In genomic region chr19:45097868-45098267, GRCm38 (mm10) we compare ENCODE assay signal across 9 mouse cellular contexts. TPM values are rescaled to one million over a fixed set of nuclear protein-coding genes. Genes with fewer than 3 reads are reported as not detected.
DNase-seq lines count a peak whose midpoint lies in the region; ATAC-seq lines count a peak whose summit lies in the region.
"Had no signal": no experiment of that assay in that cellular context is flagged by ENCODE, and none has a peak within 500 bp of the region (broad histone marks: within the 10 kb centered on the region; RNA-seq: fewer than 3 reads in every experiment).

No protein-coding gene starts in this region.

- no peak overlapping the region for H3K27ac ChIP-seq in limb, embryonic 11.5 days (replicated peaks; ENCODE audit: low read depth, low read length)
- H3K27ac ChIP-seq in midbrain, embryonic 15.5 days: no peak overlapping the region

- no peaks in the 10 kb centered on the region for H3K36me3 ChIP-seq in limb, embryonic 11.5 days (ENCODE audit: control insufficient read depth, insufficient read depth, low read length)
- no peaks in the 10 kb centered on the region for H3K36me3 ChIP-seq in midbrain, embryonic 15.5 days (replicated peaks)

- DNase-seq in gastrocnemius, adult 18-20 months (ENCODE audit: low spot score): peak; percentile 22
- DNase-seq in gastrocnemius, postnatal 36 days: no peak
- DNase-seq in urinary bladder, postnatal 25 days (ENCODE audit: low spot score): peak; percentile 48
- no peak for DNase-seq in urinary bladder, postnatal 10 days (ENCODE audit: low spot score)
- peak; percentile 89 for DNase-seq in limb, embryonic 11.5 days (ENCODE audit: low spot score)
- DNase-seq in cerebellum, adult 11 months: no peak
- DNase-seq in left cerebral cortex, postnatal 4 days: no peak

- H3K4me2 ChIP-seq in limb, embryonic 11.5 days (ENCODE audit: low read depth, severe bottlenecking): no peak overlapping the region
- no peak overlapping the region for H3K4me2 ChIP-seq in midbrain, embryonic 15.5 days

- H3K4me3 ChIP-seq in limb, embryonic 11.5 days (ENCODE audit: low read depth, low read length): no peak overlapping the region
- no peak overlapping the region for H3K4me3 ChIP-seq in midbrain, embryonic 15.5 days

- no peak overlapping the region for H3K9ac ChIP-seq in limb, embryonic 11.5 days (ENCODE audit: low read length)
- no peak overlapping the region for H3K9ac ChIP-seq in midbrain, embryonic 15.5 days

- intact Hi-C loops in gastrocnemius, postnatal 36 days (cut with DNase I): no loop called here
- intact Hi-C loops in left cerebral cortex, postnatal 4 days (cut with DNase I): no loop called here

- H3K9me3 ChIP-seq in limb, embryonic 11.5 days (ENCODE audit: control insufficient read depth, low read length): no peaks in the 10 kb centered on the region
- no peaks in the 10 kb centered on the region for H3K9me3 ChIP-seq in midbrain, embryonic 15.5 days

- H3K4me1 ChIP-seq in limb, embryonic 11.5 days (ENCODE audit: control insufficient read depth, insufficient read depth, low read length): no peaks in the 10 kb centered on the region
- H3K4me1 ChIP-seq in midbrain, embryonic 15.5 days: no peaks in the 10 kb centered on the region

- peaks cover 10% of the 10 kb centered on the region for H3K27me3 ChIP-seq in limb, embryonic 11.5 days (ENCODE audit: control insufficient read depth, insufficient read depth, low read length)
- H3K27me3 ChIP-seq in midbrain, embryonic 15.5 days (replicated peaks): peaks cover 3% of the 10 kb centered on the region; the same call in 1 of the 2 replicates

- WGBS in limb, embryonic 11.5 days: 17% methylated on average over 11 of the region's 11 CpGs
- 41% methylated on average over 11 of the region's 11 CpGs for WGBS in midbrain, embryonic 15.5 days

- ATAC-seq in limb, embryonic 11.5 days (ENCODE audit: insufficient number of reproducible peaks, low FRiP score, low TSS enrichment, low read depth): no peak
- ATAC-seq in midbrain, embryonic 15.5 days (replicated peaks): no peak

RNA-seq across cellular contexts. Expression of gene Kazald1, which starts 22.8 kb away (rescaled TPM):
- 10 to 100 TPM in 1 of 2 experiments, 1 to 10 TPM in 1; 6.3 to 11.2 TPM for total RNA-seq in gastrocnemius, adult 18-20 months (2021)
- 1 to 10 TPM; 3.9 to 7.8 TPM for total RNA-seq in gastrocnemius, postnatal 36 days (2021)
- 1.4 and 2.2 TPM in 2 replicates for polyA plus RNA-seq in limb, embryonic 11.5 days (2014; fragmentation: Nextera tagmentation; extraction: Ambion mirVana)
- total RNA-seq in left cerebral cortex, postnatal 4 days (2021): 1 to 10 TPM in 1 of 2 experiments, under 1 TPM in 1; 0.70 to 1.8 TPM
- polyA plus RNA-seq in midbrain, embryonic 15.5 days (2015; fragmentation: Nextera tagmentation; extraction: Ambion mirVana): 1.3 TPM in 2 replicates

RNA-seq across cellular contexts. Expression of gene Sfxn3, which starts 50.6 kb away (rescaled TPM):
- 10 to 100 TPM; 23.2 to 24.9 TPM for total RNA-seq in gastrocnemius, adult 18-20 months (2021)
- 10 to 100 TPM; 17.8 to 19.8 TPM for total RNA-seq in gastrocnemius, postnatal 36 days (2021)
- polyA plus RNA-seq in limb, embryonic 11.5 days (2014; fragmentation: Nextera tagmentation; extraction: Ambion mirVana): 11.9 and 12.4 TPM in 2 replicates
- 100 to 1,000 TPM; 108 to 128 TPM for total RNA-seq in left cerebral cortex, postnatal 4 days (2021)
- 89.6 and 97.2 TPM in 2 replicates for polyA plus RNA-seq in midbrain, embryonic 15.5 days (2015; fragmentation: Nextera tagmentation; extraction: Ambion mirVana)

RNA-seq across cellular contexts. Expression of gene Pdzd7, which starts 52.4 kb away (rescaled TPM):
- total RNA-seq in gastrocnemius, adult 18-20 months (2021): 1 to 10 TPM; 4.7 to 5.4 TPM
- total RNA-seq in gastrocnemius, postnatal 36 days (2021): 1 to 10 TPM; 5.1 to 5.7 TPM
- 0.14 and 0.21 TPM in 2 replicates for polyA plus RNA-seq in limb, embryonic 11.5 days (2014; fragmentation: Nextera tagmentation; extraction: Ambion mirVana)
- total RNA-seq in left cerebral cortex, postnatal 4 days (2021): 1 to 10 TPM; 8.0 to 8.2 TPM
- 3.2 and 4.1 TPM in 2 replicates for polyA plus RNA-seq in midbrain, embryonic 15.5 days (2015; fragmentation: Nextera tagmentation; extraction: Ambion mirVana)
- total RNA-seq: heart, adult 18-20 months had no signal

RNA-seq across cellular contexts. Expression of gene Tlx1, which starts 52.6 kb away (rescaled TPM):
- not detected for total RNA-seq in gastrocnemius, adult 18-20 months (2021)
- not detected for total RNA-seq in gastrocnemius, postnatal 36 days (2021)
- polyA plus RNA-seq in limb, embryonic 11.5 days (2014; fragmentation: Nextera tagmentation; extraction: Ambion mirVana): 0.13 and 0.17 TPM in 2 replicates
- not detected for total RNA-seq in left cerebral cortex, postnatal 4 days (2021)
- polyA plus RNA-seq in midbrain, embryonic 15.5 days (2015; fragmentation: Nextera tagmentation; extraction: Ambion mirVana): not detected in 2 replicates
- total RNA-seq: heart, adult 18-20 months had no signal

Comparison
In these comparisons a context has a peak if more than half of its experiments do, and no peak if none do; other contexts are left out.
1. DNase-seq: peak in gastrocnemius, adult 18-20 months (single experiment), urinary bladder, postnatal 25 days (single experiment) and limb, embryonic 11.5 days (single experiment); none in gastrocnemius, postnatal 36 days (0 of 2), urinary bladder, postnatal 10 days (single experiment), cerebellum, adult 11 months (single experiment) and left cerebral cortex, postnatal 4 days (single experiment).
2. RNA of gene Sfxn3, which starts 50.6 kb away (total RNA-seq): 108 to 128 TPM in left cerebral cortex, postnatal 4 days; 23.2 to 24.9 TPM in gastrocnemius, adult 18-20 months and 17.8 to 19.8 TPM in gastrocnemius, postnatal 36 days; every median in the first group is over 4 times any median in the second.